Mouse (Mus musculus): ENCODE measurements around the gene Mmp14. TPM values are rescaled to one million over a fixed set of nuclear protein-coding genes. Genes with fewer than 3 reads are reported as not detected.
A peak's percentile ranks its signal among the peaks of the same experiment; 100 is the strongest.

Mmp14 gene
- polyA plus RNA-seq, 1 experiment from 2014 or later = 97.8 TPM

DNA sequence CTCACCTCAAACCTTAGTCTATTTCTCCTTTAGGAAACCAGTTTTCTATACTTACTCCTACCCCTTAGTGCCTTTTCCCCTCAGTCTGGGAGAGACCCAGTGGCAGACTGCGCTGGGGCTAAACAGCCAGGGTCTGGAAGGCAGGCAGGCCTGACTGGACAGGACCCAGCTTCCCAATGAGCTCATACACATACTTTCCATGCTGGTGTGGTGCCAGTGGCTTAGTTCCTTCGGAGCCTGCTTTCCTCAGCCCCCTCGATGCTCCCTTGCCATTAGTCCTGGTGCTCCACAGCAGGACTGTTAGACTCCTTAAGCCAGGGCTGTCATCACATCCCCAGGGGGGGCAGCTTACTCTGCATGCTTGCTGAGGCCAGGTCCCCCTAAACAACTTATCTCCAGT is 14.1 kb downstream of the Mmp14 start:
- H3K27ac ChIP-seq (replicated peaks; ENCODE audit: low read depth, low read length) = no peak overlapping the region
- H3K4me3 ChIP-seq (ENCODE audit: low read depth, low read length) = no peak overlapping the region
- H3K27me3 ChIP-seq (ENCODE audit: control insufficient read depth, insufficient read depth, low read length) = no peaks in the 10 kb centered on the region
- H3K36me3 ChIP-seq (ENCODE audit: control insufficient read depth, insufficient read depth, low read length) = no peaks in the 10 kb centered on the region
- H3K9me3 ChIP-seq (ENCODE audit: control insufficient read depth, low read length) = no peaks in the 10 kb centered on the region
- WGBS = 58% methylated on average over 3 of the region's 3 CpGs
- no peak for ATAC-seq (ENCODE audit: insufficient number of reproducible peaks, low FRiP score, low TSS enrichment, low read depth)
- H3K4me1 ChIP-seq (ENCODE audit: control insufficient read depth, insufficient read depth, low read length) = peaks cover 19% of the 10 kb centered on the region
- H3K9ac ChIP-seq (ENCODE audit: low read length) = no peak overlapping the region
- no peak for DNase-seq (ENCODE audit: low spot score)
- H3K4me2 ChIP-seq (ENCODE audit: low read depth, severe bottlenecking) = no peak overlapping the region

DNA sequence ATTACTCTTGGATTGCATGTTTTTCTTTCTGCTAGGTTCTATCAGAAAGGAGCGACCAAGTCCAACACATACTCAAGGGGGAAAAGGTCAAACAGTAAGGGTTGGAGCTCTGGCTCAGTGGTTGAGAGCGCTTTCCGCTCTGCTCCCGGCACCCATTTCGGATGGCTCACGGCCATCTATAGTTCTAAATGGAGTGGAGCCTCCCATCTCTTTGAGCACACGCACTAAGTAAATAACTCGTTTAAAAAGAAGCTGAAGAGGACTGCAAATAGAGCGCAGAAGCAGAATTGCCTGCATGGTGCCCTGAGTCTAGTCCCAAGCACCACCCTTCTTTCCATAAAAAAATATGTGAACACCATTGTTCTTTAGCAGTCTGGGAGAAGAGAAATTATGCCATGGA is 22.2 kb downstream of the Mmp14 start:
- Histone ChIP-seq H3K27ac (replicated peaks; ENCODE audit: low read depth, low read length) (no peak overlapping the region), H3K4me1 (ENCODE audit: control insufficient read depth, insufficient read depth, low read length) (no peaks in the 10 kb centered on the region), H3K9ac (ENCODE audit: low read length) (no peak overlapping the region), H3K36me3 (ENCODE audit: control insufficient read depth, insufficient read depth, low read length) (no peaks in the 10 kb centered on the region), H3K9me3 (ENCODE audit: control insufficient read depth, low read length) (no peaks in the 10 kb centered on the region), H3K4me3 (ENCODE audit: low read depth, low read length) (no peak overlapping the region), H3K27me3 (ENCODE audit: control insufficient read depth, insufficient read depth, low read length) (no peaks in the 10 kb centered on the region), H3K4me2 (ENCODE audit: low read depth, severe bottlenecking) (no peak overlapping the region)
- DNase-seq (ENCODE audit: low spot score) (no peak), ATAC-seq (ENCODE audit: insufficient number of reproducible peaks, low FRiP score, low TSS enrichment, low read depth) (no peak)
- 93% methylated on average over 9 of the region's 9 CpGs for WGBS

DNA sequence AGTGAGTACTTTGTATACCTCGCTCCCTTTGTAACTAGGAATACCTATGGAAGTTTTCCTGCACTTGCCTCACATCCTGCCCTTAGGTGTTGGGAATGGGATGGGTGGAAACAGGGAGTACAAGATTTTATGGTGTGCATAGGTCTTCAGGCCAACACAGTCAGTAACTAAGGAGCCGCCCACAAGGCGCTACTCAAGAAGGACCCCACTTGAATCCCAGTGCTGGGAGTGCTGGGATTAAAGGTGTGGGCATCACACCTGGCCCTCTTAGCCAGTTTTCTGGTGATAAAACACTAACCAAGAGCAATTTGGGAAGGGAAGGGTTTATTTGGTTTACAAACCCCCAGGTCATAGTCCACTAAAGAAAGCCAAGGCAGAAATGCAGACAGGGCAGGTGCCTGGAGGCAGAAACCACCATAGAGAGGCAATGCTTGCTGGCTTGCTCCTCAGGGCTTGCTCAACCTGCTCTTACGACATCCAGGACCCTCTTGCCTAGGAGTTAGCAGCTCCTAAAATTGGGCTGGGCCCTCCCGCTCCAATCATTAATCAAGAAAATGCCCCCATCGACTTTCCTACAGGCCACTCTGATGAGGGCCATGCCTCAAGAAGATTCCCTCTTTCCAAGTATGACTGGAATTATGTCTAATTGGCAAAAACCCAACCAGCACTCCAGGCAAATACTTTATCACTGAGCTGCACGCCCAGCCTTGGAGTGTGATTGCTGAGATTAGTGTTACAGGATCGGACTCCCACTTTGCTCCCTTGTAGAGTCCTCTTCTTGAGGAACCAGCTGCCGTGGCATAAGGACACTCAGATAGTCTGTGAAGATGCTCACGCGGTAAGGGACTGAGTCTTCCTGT is 23.5 kb downstream of the Mmp14 start:
- Histone ChIP-seq H3K9me3 (ENCODE audit: control insufficient read depth, low read length) (no peaks in the 10 kb centered on the region), H3K36me3 (ENCODE audit: control insufficient read depth, insufficient read depth, low read length) (no peaks in the 10 kb centered on the region), H3K27me3 (ENCODE audit: control insufficient read depth, insufficient read depth, low read length) (no peaks in the 10 kb centered on the region), H3K4me2 (ENCODE audit: low read depth, severe bottlenecking) (no peak overlapping the region), H3K27ac (replicated peaks; ENCODE audit: low read depth, low read length) (no peak overlapping the region), H3K9ac (ENCODE audit: low read length) (no peak overlapping the region), H3K4me1 (ENCODE audit: control insufficient read depth, insufficient read depth, low read length) (no peaks in the 10 kb centered on the region), H3K4me3 (ENCODE audit: low read depth, low read length) (no peak overlapping the region)
- 85% methylated on average over 11 of the region's 11 CpGs for WGBS
- no peak for ATAC-seq (ENCODE audit: insufficient number of reproducible peaks, low FRiP score, low TSS enrichment, low read depth)
- no peak for DNase-seq (ENCODE audit: low spot score)

DNA sequence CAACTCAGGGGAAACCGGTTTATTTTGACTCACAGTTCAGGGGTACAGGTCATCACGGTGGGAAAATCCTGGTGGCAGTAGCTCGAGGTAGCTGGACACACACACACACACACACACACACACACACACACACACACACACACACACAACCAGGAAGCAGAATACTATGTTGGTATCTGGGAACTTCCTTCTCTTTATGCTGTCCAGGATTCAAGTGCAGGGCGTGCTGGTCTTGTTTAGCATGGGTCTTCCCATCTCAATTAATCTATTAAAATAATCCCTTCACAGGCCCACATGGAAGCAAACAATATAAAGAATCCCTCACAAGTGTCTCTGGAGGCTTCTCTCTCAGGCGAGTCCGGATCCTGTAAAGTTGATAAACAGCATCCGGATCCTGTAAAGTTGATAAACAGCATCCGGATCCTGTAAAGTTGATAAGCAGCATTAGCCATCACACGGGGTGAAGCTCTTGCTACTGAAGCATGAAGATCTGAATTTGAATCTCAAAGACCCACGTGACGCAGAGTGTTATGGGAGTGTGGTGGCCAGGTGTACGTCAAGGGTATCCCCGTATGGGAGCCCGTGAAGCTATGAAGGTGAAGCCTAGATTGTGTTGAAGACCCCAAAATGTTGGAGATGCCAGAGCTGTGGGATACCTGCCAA is 26.6 kb downstream of the Mmp14 start:
- H3K9ac ChIP-seq (ENCODE audit: low read length) = no peak overlapping the region
- ATAC-seq (ENCODE audit: insufficient number of reproducible peaks, low FRiP score, low TSS enrichment, low read depth) (no peak), DNase-seq (ENCODE audit: low spot score) (no peak)
- no peaks in the 10 kb centered on the region for H3K27me3 ChIP-seq (ENCODE audit: control insufficient read depth, insufficient read depth, low read length)
- H3K27ac ChIP-seq (replicated peaks; ENCODE audit: low read depth, low read length) = no peak overlapping the region
- H3K4me3 ChIP-seq (ENCODE audit: low read depth, low read length) = no peak overlapping the region
- H3K36me3 ChIP-seq (ENCODE audit: control insufficient read depth, insufficient read depth, low read length) = no peaks in the 10 kb centered on the region
- no peaks in the 10 kb centered on the region for H3K9me3 ChIP-seq (ENCODE audit: control insufficient read depth, low read length)
- WGBS = 90% methylated on average over 14 of the region's 14 CpGs
- no peaks in the 10 kb centered on the region for H3K4me1 ChIP-seq (ENCODE audit: control insufficient read depth, insufficient read depth, low read length)
- no peak overlapping the region for H3K4me2 ChIP-seq (ENCODE audit: low read depth, severe bottlenecking)

DNA sequence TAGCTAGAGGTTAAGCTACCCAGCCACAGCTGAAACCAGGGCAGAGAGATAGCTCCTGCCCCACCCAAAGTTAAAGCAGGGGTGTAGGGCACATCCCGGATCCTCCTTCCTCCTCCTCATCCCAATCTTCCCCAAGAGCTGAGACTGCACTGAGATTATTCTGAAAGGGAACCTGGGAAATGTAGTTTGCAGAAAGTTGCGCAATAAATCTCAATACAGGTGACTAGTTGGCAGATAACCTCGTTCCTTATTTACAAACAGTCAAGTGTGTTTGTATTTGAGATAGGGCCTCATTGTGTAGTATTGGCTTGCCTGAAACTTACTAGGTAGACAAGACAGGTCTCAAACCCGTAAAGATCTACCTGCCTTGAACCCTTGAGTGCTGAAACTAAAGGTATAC is 30.7 kb downstream of the Mmp14 start:
- ATAC-seq (ENCODE audit: insufficient number of reproducible peaks, low FRiP score, low TSS enrichment, low read depth) = no peak
- no peaks in the 10 kb centered on the region for H3K9me3 ChIP-seq (ENCODE audit: control insufficient read depth, low read length)
- no peaks in the 10 kb centered on the region; the same call in 1 of the 2 replicates for H3K4me1 ChIP-seq (ENCODE audit: control insufficient read depth, insufficient read depth, low read length)

DNA sequence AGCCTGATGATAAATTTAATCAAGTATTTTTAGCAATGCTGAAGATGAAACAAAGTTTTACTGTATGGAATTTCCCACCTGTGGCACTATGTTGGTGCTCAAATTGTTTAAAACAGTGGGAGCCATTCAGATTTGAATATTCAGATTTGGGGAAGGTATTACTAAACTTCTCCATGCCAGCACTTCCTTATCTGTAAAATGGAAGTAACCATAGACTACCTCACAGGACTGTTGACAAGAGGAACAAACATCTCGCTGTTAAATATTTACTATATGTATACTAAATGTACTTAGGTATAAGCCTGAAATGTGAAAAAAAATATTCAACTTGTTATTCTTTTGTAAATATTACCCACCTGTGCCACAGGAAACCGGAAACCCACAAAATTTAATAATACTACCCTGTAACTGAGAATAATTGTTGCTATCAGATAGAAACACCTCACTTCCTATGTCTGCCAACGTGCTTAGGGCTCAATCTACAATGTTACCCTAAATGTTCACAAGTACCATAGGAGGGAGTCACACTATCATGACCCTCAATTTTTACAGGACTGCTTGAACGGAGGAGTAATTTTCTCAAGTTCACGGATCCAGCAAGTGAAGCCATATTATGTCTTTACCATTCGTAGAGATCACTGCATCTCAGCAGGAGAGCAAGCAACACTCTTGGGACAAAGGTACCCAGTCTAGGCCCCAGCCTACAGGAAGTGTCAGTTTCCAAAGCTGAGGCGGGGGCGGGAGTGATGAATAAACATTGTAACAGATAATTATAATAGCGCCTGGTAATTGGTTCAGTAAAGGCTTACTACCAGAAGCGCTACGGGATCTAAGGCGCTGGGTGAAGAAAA is 31.9 kb downstream of the Mmp14 start:
- no peaks in the 10 kb centered on the region for H3K9me3 ChIP-seq (ENCODE audit: control insufficient read depth, low read length)
- H3K36me3 ChIP-seq (ENCODE audit: control insufficient read depth, insufficient read depth, low read length) = peaks cover 3% of the 10 kb centered on the region; the same call in 1 of the 2 replicates
- ATAC-seq (ENCODE audit: insufficient number of reproducible peaks, low FRiP score, low TSS enrichment, low read depth) = no peak
- DNase-seq (ENCODE audit: low spot score) = no peak
- H3K9ac ChIP-seq (ENCODE audit: low read length) = peak overlapping the region; percentile 70
- peak overlapping the region; percentile 82 for H3K4me3 ChIP-seq (ENCODE audit: low read depth, low read length)
- H3K4me2 ChIP-seq (ENCODE audit: low read depth, severe bottlenecking) = peak overlapping the region; percentile 91
- no peaks in the 10 kb centered on the region; the same call in 1 of the 2 replicates for H3K4me1 ChIP-seq (ENCODE audit: control insufficient read depth, insufficient read depth, low read length)
- WGBS = 15% methylated on average over 12 of the region's 12 CpGs
- H3K27ac ChIP-seq (replicated peaks; ENCODE audit: low read depth, low read length) = no peak overlapping the region
- no peaks in the 10 kb centered on the region for H3K27me3 ChIP-seq (ENCODE audit: control insufficient read depth, insufficient read depth, low read length)

More for the DNA sequence above, 30.7 kb downstream of the Mmp14 start:
- H3K4me2 ChIP-seq (ENCODE audit: low read depth, severe bottlenecking) = no peak overlapping the region
- no peak for DNase-seq (ENCODE audit: low spot score)
- H3K36me3 ChIP-seq (ENCODE audit: control insufficient read depth, insufficient read depth, low read length) = no peaks in the 10 kb centered on the region
- 70% methylated on average over 4 of the region's 4 CpGs for WGBS
- H3K9ac ChIP-seq (ENCODE audit: low read length) = no peak overlapping the region
- no peaks in the 10 kb centered on the region for H3K27me3 ChIP-seq (ENCODE audit: control insufficient read depth, insufficient read depth, low read length)
- no peak overlapping the region for H3K27ac ChIP-seq (replicated peaks; ENCODE audit: low read depth, low read length)
- H3K4me3 ChIP-seq (ENCODE audit: low read depth, low read length) = no peak overlapping the region

DNA sequence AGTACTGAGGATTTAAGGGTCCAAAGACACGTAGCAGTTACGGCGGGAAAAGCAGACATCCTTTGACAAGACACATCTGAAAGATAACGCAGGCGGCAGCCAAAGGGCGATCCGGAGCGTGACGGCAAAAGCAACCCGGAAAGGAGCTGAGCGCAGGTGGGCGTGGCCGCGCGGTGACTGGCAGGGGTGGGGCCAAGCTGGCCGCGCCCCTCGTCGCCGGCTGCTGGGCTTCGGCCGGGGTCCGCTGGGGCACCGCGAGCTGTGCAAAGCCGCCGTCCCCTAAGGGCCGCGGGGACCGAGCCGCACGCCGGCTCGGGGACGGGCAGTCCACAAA is 32.5 kb downstream of the Mmp14 start, which contains the start of gene Lrp10:
Lrp10 (plus strand) TSS at position 179 of the 334 bp plus-strand sequence.
- H3K4me2 ChIP-seq (ENCODE audit: low read depth, severe bottlenecking) = peak within 1 kb of the TSS; percentile 91
- H3K9ac ChIP-seq (ENCODE audit: low read length) = peak within 1 kb of the TSS; percentile 70
- H3K27me3 ChIP-seq (ENCODE audit: control insufficient read depth, insufficient read depth, low read length) = no peaks in the 10 kb centered on the region
- no peaks in the 10 kb centered on the region; the same call in 1 of the 2 replicates for H3K4me1 ChIP-seq (ENCODE audit: control insufficient read depth, insufficient read depth, low read length)
- no peaks in the 10 kb centered on the region for H3K9me3 ChIP-seq (ENCODE audit: control insufficient read depth, low read length)
- whole genome bisulfite sequencing = under 1% methylated on average over 28 of the region's 35 CpGs
- H3K4me3 ChIP-seq (ENCODE audit: low read depth, low read length) = peak within 1 kb of the TSS; percentile 82
- ATAC-seq (ENCODE audit: insufficient number of reproducible peaks, low FRiP score, low TSS enrichment, low read depth) (peak; percentile 71), DNase-seq (ENCODE audit: low spot score) (peak; percentile 89)
- H3K36me3 ChIP-seq (ENCODE audit: control insufficient read depth, insufficient read depth, low read length) = peaks cover 6% of the 10 kb centered on the region
- peak within 1 kb of the TSS; percentile 52; the same call in 1 of the 2 replicates for H3K27ac ChIP-seq (replicated peaks; ENCODE audit: low read depth, low read length)

All from limb, embryonic 11.5 days (tissue).